Mouse (Mus musculus) ES-Bruce4 (cell line): ENCODE measurements at regions not wholly inside any gene's neighbourhood (a gene's known extent, or its start where the extent isn't known, plus 50 kb on each side); places are given as distances from the start of the nearest gene placed in this dataset.

Experiments
- H3K27ac ChIP-seq: 2 replicates; pipeline ENCODE4 v1.5.1; 2012; ENCODE audit warnings: low read length, inconsistent platforms; ENCODE audit not compliant: insufficient read depth
- H3K27me3 ChIP-seq: 2 replicates; pipeline ENCODE4 v1.6.1; 2012; ENCODE audit warnings: mild to moderate bottlenecking, low read length, inconsistent platforms; ENCODE audit not compliant: control insufficient read depth, poor library complexity, insufficient read depth, severe bottlenecking
- H3K36me3 ChIP-seq: 2 replicates; pipeline ENCODE4 v1.6.1; 2012; ENCODE audit warnings: inconsistent platforms, mild to moderate bottlenecking, low read length, moderate library complexity; ENCODE audit not compliant: control insufficient read depth, poor library complexity, insufficient read depth, severe bottlenecking
- H3K4me1 ChIP-seq: one replicate; pipeline ENCODE4 v1.8.1; 2011; ENCODE audit warnings: low read length; ENCODE audit not compliant: control insufficient read depth, insufficient read depth
- H3K4me3 ChIP-seq: 2 replicates; pipeline ENCODE4 v1.5.1; 2011; ENCODE audit warnings: low read depth, mild to moderate bottlenecking, low read length
- H3K9ac ChIP-seq: 2 replicates; pipeline ENCODE4 v1.6.1; 2012; ENCODE audit warnings: low read depth, mild to moderate bottlenecking, inconsistent platforms; ENCODE audit not compliant: poor library complexity, severe bottlenecking
- H3K9me3 ChIP-seq: replicated peaks from 2 replicates; pipeline ENCODE4 v1.6.1; 2012; ENCODE audit warnings: mild to moderate bottlenecking, low read length, inconsistent platforms; ENCODE audit not compliant: control insufficient read depth, poor library complexity, insufficient read depth, severe bottlenecking
- CTCF ChIP-seq: IDR thresholded peaks from one replicate; pipeline ENCODE4 v1.8.1; 2011; ENCODE audit warnings: low read depth, low read length
- EP300 ChIP-seq: IDR thresholded peaks from 2 replicates; pipeline ENCODE4 v1.6.1; 2011; ENCODE audit warnings: low read depth, low read length; ENCODE audit not compliant: insufficient read depth
- POLR2A ChIP-seq: IDR thresholded peaks from one replicate; pipeline ENCODE4 v1.8.1; 2011; ENCODE audit warnings: low read length; ENCODE audit not compliant: insufficient read depth

DNA sequence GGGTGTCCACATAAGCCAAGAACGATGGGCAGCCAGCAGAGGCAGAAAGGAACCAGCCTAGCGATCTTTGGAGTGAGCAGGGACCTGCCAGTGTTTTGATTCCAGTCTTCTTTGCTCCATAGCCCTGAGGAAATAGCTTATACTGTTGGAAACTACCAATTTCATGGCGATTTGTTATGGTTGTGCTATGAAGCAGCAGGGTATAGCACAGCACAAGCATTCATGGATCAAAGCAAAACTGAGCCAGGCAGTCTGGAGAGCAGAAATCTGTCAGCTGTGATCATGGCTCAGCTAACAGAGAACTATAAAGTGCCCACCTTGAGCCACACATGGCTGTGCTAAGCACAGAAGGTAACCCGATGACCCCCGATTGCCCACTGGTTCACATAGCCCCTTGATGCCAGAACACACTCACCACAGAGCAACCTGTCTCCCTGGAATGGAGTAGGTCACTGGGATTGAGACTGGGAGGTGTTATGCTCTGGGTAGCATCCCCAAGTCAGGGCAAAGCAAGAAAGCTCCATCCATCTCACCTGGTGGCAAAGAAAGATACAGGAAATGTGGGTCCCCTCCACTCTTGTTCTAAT, 158.9 kb upstream of the Adamts16 start:
- H3K27ac ChIP-seq, result no peak overlapping the region

DNA sequence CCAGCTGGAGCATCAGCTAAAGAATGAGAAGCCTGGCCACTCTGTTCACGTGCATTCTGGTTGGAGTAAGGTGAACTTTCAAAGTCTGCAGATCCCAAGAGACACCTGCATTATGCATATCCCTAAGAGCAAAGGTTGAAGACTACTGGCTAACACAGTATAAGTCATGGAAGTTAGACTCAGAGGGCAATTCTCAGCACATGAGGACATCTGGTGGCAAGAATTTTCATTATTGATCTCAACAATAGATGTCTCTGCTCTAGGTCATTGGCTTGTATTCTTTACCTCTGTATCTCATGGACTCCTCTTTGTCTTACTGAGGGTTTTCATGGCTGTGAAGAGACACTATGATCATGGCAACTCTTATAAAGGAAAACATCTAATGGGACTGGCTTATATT, 151.9 kb upstream of the Adamts16 start:
- H3K4me3 ChIP-seq, result no peak overlapping the region

More for the DNA sequence above, 158.9 kb upstream of the Adamts16 start:
- H3K9ac ChIP-seq, result no peak overlapping the region
- no peaks in the 10 kb centered on the region for H3K36me3 ChIP-seq
- H3K4me1 ChIP-seq, result no peaks in the 10 kb centered on the region
- no peak for TF ChIP-seq POLR2A
- TF ChIP-seq CTCF, result no peak
- no peak for TF ChIP-seq EP300
- no peaks in the 10 kb centered on the region for H3K27me3 ChIP-seq
- no peaks in the 10 kb centered on the region for H3K9me3 ChIP-seq
- no peak overlapping the region for H3K4me3 ChIP-seq

DNA sequence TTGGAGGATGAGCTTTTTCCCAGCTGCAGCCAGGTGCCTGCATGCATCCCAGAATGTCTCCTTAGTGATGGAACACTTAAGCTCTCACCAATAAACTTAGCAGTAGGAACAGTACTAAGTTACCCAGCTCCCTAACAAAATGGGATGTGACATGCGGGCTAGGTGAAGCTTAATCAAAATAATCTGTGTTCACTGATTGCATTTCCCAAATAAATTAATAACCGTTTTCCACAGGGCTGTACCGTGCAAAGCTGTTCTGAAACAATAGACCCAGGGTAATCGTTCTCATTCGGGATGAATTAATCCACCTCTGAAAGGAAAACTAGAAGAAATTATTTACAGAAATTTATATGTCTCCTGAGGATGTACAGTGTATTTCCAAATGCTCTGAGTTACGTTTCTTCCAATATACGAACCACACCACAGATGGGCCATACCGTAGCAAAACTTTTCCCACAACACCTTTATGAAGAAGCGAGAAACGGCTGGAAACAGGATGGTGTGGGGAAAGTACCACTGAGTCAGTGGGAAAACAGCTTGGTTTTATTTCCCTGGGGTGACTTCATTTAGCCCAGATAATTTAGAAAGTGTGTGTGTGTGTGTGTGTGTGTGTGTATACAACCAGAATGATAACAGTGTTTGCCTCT, 148.5 kb upstream of the Adamts16 start:
- TF ChIP-seq POLR2A (no peak), CTCF (no peak), EP300 (no peak)

More for the DNA sequence above, 151.9 kb upstream of the Adamts16 start:
- Histone ChIP-seq H3K4me1 (no peaks in the 10 kb centered on the region), H3K27me3 (no peaks in the 10 kb centered on the region), H3K27ac (no peak overlapping the region), H3K9ac (no peak overlapping the region), H3K36me3 (no peaks in the 10 kb centered on the region), H3K9me3 (no peaks in the 10 kb centered on the region)
- no peak for TF ChIP-seq POLR2A
- TF ChIP-seq CTCF, result no peak
- no peak for TF ChIP-seq EP300

DNA sequence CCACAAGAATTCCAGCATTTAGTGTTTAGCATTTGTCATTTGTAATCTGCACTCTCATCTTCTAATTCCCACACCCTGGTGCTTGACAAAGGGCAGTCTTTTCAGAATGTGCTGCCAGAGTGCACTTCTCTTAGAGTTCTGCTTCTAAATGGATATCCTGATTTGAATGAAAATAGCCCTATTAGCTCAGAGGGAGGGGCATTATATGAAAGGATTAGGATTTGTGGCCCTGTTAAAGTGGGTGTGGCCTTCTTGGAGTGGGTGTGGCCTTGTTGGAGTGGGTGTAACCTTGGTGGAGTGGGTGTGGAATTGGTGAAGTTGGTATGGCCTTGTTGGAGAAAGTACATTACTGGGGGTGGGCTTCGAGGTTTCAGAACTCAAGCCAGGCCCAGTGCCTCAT, 137.7 kb upstream of the Adamts16 start:
- Histone ChIP-seq H3K4me1 (no peaks in the 10 kb centered on the region), H3K27ac (no peak overlapping the region), H3K36me3 (no peaks in the 10 kb centered on the region), H3K9me3 (no peaks in the 10 kb centered on the region), H3K27me3 (no peaks in the 10 kb centered on the region), H3K4me3 (no peak overlapping the region), H3K9ac (no peak overlapping the region)
- no peak for TF ChIP-seq CTCF
- TF ChIP-seq EP300, result no peak
- no peak for TF ChIP-seq POLR2A

More for the DNA sequence above, 148.5 kb upstream of the Adamts16 start:
- no peaks in the 10 kb centered on the region for H3K9me3 ChIP-seq
- H3K27ac ChIP-seq, result no peak overlapping the region
- H3K4me1 ChIP-seq, result no peaks in the 10 kb centered on the region
- H3K27me3 ChIP-seq, result no peaks in the 10 kb centered on the region
- H3K9ac ChIP-seq, result no peak overlapping the region
- H3K4me3 ChIP-seq, result no peak overlapping the region
- no peaks in the 10 kb centered on the region for H3K36me3 ChIP-seq

DNA sequence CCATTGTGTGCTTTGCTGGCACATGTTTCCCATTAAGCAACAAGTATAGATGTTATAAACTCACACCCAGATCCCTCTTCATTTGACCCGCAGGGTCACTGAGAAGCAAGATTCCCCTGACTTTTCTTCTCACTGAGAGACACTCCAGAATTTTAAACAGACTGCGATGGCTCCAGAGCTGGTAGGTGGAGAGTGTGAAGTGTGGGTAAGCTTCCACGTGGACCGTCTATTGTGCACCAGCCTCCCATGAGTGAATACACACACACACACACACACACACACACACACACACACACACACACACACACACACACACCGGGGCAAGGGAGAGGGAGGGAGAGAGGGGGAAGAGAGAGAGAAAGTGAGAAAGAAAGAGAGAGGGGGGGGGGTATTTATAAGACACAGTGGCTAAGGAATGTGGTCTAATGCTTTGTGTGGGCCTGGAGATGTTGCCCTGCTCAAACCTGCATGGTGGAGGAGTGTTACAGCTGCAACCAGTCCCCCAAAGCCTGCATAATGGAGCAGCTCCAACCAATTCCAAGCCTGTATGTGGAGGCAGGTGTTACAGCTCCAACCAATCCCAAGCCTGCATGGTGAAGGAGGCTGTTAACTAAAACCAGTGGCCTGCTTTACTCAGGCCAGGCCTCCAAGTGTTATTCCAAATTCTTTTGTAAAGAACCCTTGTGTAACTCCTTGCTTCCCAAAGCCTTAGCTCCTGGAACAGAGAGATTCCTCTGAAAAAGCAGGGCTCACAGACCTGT, 137.1 kb upstream of the Adamts16 start:
- no peaks in the 10 kb centered on the region for H3K27me3 ChIP-seq
- H3K27ac ChIP-seq, result no peak overlapping the region
- H3K4me1 ChIP-seq, result no peaks in the 10 kb centered on the region
- H3K9me3 ChIP-seq, result no peaks in the 10 kb centered on the region
- H3K9ac ChIP-seq, result no peak overlapping the region
- TF ChIP-seq EP300, result no peak
- no peak for TF ChIP-seq POLR2A
- no peak for TF ChIP-seq CTCF
- H3K36me3 ChIP-seq, result no peaks in the 10 kb centered on the region
- no peak overlapping the region for H3K4me3 ChIP-seq

DNA sequence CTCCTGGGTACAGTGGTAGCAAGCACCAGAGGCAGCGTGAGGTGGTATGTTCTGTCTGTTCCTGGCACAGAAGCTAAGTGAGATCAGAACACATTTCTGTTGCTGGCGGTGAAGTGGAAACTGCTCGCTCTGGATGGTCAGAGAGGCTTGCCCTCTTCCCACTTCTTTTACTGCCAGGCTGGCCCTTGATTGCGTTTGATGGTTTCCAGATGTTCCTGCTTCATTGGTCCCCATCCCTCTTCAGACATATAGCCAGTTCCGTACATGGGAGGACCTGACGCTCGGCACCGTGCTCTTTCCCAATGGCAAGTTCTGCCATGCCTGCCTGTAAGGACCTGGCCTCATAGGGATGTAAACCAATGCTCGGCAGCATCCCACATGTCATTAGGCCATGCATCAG, 128.0 kb upstream of the Adamts16 start:
- H3K4me3 ChIP-seq, result no peak overlapping the region
- H3K27ac ChIP-seq, result no peak overlapping the region
- H3K36me3 ChIP-seq, result no peaks in the 10 kb centered on the region
- TF ChIP-seq POLR2A, result no peak
- no peak for TF ChIP-seq EP300
- TF ChIP-seq CTCF, result no peak
- no peaks in the 10 kb centered on the region for H3K27me3 ChIP-seq
- no peaks in the 10 kb centered on the region for H3K4me1 ChIP-seq
- no peaks in the 10 kb centered on the region; the same call in 1 of the 2 replicates for H3K9me3 ChIP-seq
- no peak overlapping the region for H3K9ac ChIP-seq
